Mouse (Mus musculus) liver, adult 2 months (tissue): Measurements from ENCODE around the gene Pck2.

Experiments used
- CTCF ChIP-seq: fragments of 200-500 bp; IDR thresholded peaks from 2 replicates; pipeline ENCODE4 v1.5.1; 2011; ENCODE audit warnings: low read depth, low read length, control low read depth
- POLR2A ChIP-seq: fragments of 200-500 bp; IDR thresholded peaks from 2 replicates; pipeline ENCODE4 v1.6.1; 2011; ENCODE audit warnings: low read length, control low read depth; ENCODE audit not compliant: insufficient read depth; ENCODE audit errors: extremely low read depth

- no peak for TF ChIP-seq CTCF
- TF ChIP-seq POLR2A: no peak
Observed at GRCm38 (mm10) chr14:55551794-55552193, 11.7 kb downstream of the Pck2 start.
